Mouse (Mus musculus): Measurements from ENCODE around the gene Ttc27.

The Ttc27 gene

GRCm38 (mm10) chr17:74875740-74876139 is 158.2 kb downstream of the Ttc27 start:
- no peak for DNase-seq (ENCODE audit: extremely low spot score, low spot score)

- no peak for DNase-seq (ENCODE audit: extremely low spot score, low spot score)
Measured at GRCm38 (mm10) chr17:74876954-74877353, 159.4 kb downstream of the Ttc27 start.

GRCm38 (mm10) chr17:74879768-74880167 is 162.2 kb downstream of the Ttc27 start:
- DNase-seq (ENCODE audit: extremely low spot score, low spot score) = no peak

GRCm38 (mm10) chr17:74887039-74887438 is 169.5 kb downstream of the Ttc27 start:
- DNase-seq (ENCODE audit: extremely low spot score, low spot score) = no peak

GRCm38 (mm10) chr17:74888836-74889534 is 171.5 kb downstream of the Ttc27 start:
- DNase-seq (ENCODE audit: extremely low spot score, low spot score) = no peak

GRCm38 (mm10) chr17:74889535-74890117 is 172.1 kb downstream of the Ttc27 start:
- DNase-seq (ENCODE audit: extremely low spot score, low spot score) = no peak

- DNase-seq (ENCODE audit: extremely low spot score, low spot score) = no peak
Measured at GRCm38 (mm10) chr17:74902453-74902852, 184.9 kb downstream of the Ttc27 start.

- DNase-seq (ENCODE audit: extremely low spot score, low spot score) = no peak
Measured at GRCm38 (mm10) chr17:74903411-74904331, 186.1 kb downstream of the Ttc27 start.

GRCm38 (mm10) chr17:74904332-74904687 is 186.8 kb downstream of the Ttc27 start:
- no peak for DNase-seq (ENCODE audit: extremely low spot score, low spot score)

- DNase-seq (ENCODE audit: extremely low spot score, low spot score) = no peak
Measured at GRCm38 (mm10) chr17:74904956-74905355, 187.4 kb downstream of the Ttc27 start.

- peak; percentile 7 for DNase-seq (ENCODE audit: extremely low spot score, low spot score)
Measured at GRCm38 (mm10) chr17:74912995-74913394, 195.5 kb downstream of the Ttc27 start.
